Mouse (Mus musculus) frontal cortex, postnatal 14 days (tissue): ENCODE measurements around the gene Ttn.

ENCODE experiments used
- DNase-seq, 2 experiments: peaks; one replicate each; pipeline ENCODE4 v3.0.0; 2022; ENCODE audit warnings: low spot score in 2 of 2

Ttn gene

DNA sequence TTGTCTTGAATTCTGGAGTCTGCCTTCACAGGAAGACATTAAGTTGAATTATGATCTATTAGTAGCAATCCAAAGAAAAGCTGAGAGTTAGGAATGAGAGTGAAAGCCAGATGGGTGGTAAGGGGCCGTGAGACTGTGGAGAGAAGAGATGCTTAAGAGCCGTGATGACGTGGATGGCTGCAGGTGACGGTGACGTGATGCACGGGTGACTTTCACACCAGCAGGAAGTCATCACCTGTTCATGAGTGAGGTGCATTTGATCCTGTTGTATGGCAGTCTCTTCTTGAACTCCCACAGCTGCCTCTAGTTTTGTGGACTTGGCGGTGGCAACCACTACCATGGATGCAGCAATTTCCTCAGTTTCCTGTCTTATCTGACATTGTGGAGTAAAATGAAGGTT lies 16.8 kb downstream of the Ttn start:
- no peak for DNase-seq

DNA sequence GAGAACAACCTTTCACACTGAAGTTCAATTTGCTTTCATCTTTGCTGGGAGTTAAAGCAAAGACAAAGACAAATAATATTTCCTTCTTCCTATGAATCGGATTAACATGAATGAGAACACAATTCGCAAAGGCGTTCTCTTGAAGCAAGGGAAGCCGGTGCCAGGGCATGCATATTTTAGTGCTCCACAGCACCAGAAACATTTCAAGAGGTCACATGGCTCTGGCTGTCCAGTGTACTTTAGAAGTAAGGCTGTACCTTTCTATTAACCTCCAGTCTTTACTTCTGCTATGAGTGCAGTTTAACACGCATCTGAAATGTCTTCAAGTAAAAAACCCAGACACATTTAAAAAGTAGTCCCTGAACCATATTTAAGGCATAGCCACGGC lies 20.3 kb downstream of the Ttn start:
- DNase-seq = no peak

GRCm38 (mm10) chr2:76961420-76962044 lies 20.8 kb downstream of the Ttn start:
- DNase-seq = no peak

DNA sequence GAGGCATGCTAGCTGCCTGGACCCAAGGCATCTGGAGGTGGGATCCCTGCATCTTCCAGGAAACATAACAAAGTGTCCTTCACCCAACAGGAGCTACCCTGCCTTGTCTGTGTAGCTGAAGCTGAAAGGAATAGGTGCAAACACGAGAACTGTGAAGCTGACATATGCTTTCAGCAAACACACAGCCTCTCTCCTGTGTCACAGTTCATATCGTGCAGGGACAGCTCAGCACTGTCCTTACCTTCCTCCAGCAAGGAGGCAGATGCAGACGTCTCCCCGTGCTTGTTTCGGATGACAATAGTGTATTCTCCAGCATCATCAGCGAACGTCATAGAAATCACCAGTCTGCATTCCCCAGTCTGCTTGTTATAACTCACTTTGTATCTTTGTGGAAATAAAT lies 32.6 kb downstream of the Ttn start:
- no peak for DNase-seq

DNA sequence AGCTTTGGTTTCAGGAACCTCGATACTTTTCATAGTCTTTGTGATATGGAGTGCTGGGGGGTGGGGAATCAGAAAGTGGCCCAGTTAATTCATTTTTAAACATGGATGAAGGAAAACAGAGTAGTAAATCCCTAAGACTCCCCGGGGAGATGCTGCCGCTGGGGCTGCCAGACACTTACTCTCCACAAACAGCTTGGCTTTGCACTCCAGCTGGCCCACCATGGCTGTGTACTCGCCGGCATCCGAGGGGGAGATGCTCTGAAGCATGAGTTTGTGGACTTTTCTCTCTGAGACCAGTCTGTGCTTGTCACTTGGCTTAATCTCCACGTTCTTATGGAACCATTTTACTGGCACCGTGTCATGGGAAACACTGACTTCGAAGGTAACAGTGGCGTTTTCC lies 43.8 kb downstream of the Ttn start:
- no peak for DNase-seq

DNA sequence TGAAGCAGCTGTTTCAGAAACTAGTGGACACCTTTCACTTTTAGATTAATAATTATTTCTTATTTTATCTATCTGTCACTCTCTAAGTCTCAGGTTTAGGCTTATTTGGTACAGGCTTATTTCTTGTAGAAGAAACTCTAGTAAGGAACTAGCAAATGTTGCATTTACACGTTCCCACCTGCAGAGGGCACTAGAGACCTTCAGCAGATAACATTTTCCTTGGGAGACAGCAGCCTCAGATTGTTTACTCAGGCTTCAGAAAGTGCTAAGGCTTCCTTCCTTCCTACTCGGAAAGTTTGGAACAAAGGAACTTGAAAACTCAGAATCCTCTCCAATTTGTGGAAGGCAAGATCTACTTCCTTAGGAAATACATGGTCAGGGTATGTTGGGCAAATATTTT lies 52.6 kb downstream of the Ttn start:
- peak; percentile 45 to 76 for DNase-seq

DNA sequence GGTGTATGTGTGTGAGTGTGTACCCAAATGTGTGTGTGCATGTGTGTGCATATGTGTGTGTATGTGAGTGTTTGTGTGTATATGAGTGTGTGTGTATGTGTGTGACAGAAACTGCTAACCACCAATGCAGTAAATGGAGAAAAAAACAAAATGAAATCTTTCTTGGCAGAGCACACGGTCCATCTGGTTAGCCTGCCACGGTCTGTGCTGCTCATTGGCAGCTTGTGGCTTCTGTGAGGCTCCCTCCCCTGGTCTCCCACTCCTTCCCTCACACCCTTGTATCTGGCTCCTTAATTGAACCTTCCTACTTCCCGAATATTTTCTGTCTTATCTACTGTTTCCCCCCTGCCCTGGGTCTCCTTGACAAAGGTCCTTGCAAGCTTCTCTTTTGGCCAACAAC lies 53.5 kb downstream of the Ttn start:
- DNase-seq = no peak

DNA sequence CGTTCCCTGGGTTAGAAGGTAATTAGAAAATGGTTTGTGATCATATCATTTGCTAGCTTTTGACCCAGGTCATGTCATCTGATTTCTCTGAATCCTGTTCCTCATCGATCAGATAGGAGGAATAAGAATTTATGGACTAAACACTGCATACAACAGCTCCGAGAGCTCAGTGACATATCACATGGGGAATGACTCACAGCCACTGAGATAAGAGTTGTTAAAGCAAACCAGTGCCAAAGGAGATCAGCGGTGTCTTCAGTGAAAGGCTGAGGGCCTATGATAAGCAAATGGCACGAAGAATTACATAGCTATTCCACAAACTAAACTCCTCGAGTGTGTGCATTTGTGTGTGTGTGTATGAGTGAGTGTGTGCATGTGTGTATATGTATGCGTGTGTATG lies 54.0 kb downstream of the Ttn start:
- DNase-seq = no peak

DNA sequence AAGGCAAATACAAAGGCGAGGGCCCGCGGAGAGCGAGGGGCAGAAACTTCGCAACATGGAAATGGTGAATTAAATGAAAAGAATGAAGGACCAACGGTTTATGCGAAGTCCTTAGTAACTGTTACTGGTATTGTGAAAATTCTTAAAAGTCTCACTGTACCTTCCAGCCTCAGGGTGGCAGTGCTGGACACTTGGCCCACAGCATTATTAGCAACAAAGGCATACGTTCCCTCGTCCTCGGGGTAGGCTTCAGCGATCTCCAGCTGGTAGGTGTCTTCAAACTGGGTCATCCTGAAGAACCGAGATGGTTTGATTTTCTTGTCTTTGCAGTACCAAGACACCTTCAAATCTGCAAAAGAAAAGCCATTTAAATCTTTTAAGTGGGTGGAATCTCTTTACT lies 55.4 kb downstream of the Ttn start:
- DNase-seq = no peak

- no peak for DNase-seq
These were observed 67.4 kb downstream of the Ttn start for GRCm38 (mm10) chr2:76914959-76915358.

DNA sequence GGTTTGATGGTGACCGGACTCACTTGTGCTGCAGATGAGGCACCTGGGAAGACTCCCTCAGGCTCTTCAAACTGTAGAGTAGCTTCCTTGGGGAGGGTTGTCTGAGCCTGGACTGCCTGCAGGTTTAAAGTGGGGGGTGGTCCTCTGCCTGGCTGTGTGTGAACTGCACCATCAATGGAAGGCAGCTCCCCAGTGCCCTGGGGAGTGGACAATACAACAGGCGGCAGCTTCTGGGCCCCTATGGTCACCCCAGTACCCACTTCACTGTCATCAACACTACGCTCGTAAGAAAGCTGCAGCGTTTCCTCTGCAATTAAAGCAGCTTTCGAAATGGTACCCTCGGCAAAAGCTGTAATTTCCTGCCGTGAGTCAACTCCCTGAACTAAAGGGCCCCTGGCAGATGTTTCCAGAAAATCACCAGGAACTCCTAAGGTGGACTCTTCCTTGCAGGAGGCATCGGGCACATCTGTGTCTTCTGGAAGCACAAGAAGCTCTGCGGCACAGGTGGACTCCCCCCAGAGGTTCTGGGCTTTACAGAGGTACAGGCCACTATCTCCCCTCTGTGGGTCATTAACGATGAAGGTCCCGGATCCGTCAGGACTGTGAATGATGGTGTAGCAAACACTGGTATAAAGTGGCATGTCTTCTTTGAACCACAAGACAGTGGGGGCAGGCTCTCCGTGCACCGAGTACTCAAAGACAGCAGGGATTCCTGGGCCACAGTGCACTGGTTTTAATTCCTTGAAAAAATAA lies 73.5 kb downstream of the Ttn start:
- DNase-seq = no peak

- DNase-seq = no peak
These were observed 79.0 kb downstream of the Ttn start for GRCm38 (mm10) chr2:76903351-76903750.

- no peak for DNase-seq
These were observed 80.8 kb downstream of the Ttn start for GRCm38 (mm10) chr2:76901476-76902086.

GRCm38 (mm10) chr2:76899886-76900285 lies 82.5 kb downstream of the Ttn start:
- no peak for DNase-seq

DNA sequence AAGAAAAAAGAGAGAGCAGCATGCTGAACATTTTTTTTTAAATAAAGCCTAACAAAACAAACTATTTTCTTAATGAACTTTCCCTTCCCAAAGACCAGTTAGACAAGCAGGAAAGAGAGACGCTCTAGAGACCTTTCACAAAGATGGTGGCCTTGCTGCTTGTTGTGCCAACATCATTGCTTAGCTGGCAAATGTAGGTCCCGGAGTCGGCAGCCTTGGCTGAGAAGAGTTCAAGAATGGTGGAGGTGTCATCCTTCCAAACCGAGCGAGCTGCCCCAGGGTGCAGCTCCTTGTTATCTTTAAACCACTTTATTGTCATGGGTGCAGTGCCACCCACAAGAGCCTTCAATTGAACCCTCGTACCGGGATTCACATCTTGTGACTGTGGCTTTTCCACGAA lies 85.4 kb downstream of the Ttn start:
- no peak for DNase-seq

- no peak for DNase-seq
These were observed 87.0 kb downstream of the Ttn start for GRCm38 (mm10) chr2:76895327-76895726.

DNA sequence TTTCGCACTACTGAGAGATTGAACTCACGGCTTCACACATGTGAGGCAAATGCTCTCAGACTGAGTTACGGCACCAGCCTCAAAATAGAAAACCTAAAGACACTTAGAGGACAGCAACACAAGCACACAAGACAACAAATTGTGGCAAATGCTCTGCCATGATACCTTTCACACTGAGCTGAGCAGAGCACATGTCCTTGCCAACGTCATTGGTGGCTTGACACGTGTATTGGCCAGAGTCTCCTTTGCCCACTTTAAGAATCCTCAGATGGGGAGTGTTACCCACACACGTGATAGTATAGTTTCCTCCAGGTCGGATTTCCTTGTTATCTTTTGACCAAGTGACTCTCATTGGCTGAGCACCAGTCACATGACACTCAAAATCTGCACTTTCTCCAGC lies 93.6 kb downstream of the Ttn start:
- DNase-seq = no peak

GRCm38 (mm10) chr2:76885855-76886254 lies 96.5 kb downstream of the Ttn start:
- DNase-seq = no peak

GRCm38 (mm10) chr2:76881406-76881805 lies 100.9 kb downstream of the Ttn start:
- DNase-seq = no peak

- DNase-seq = no peak
These were observed 106.8 kb downstream of the Ttn start for GRCm38 (mm10) chr2:76875587-76875986.

DNA sequence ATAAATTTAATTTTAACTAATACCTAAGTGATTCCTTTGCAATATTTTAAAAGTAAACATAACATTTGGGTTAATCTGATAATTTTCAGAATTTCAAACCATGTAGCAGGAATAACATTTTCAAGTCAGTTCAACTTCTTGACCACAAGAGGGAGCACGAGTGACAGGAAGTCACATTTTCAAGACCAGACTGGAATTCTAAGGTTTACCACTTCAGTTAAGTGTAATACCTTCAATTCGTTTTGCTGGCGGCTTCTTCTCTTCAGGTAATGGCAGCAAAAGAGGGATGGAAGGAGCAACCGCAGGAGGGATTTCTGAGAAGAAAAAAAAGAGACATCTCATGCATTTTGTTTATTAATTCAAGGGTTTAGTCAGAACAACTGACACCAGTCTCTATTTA lies 115.4 kb downstream of the Ttn start:
- no peak for DNase-seq

GRCm38 (mm10) chr2:76865497-76865896 lies 116.8 kb downstream of the Ttn start:
- no peak for DNase-seq

GRCm38 (mm10) chr2:76861327-76861726 lies 121.0 kb downstream of the Ttn start:
- DNase-seq = no peak
